ENCODE assay signal across 8 mouse cellular contexts in the genomic region with DNA sequence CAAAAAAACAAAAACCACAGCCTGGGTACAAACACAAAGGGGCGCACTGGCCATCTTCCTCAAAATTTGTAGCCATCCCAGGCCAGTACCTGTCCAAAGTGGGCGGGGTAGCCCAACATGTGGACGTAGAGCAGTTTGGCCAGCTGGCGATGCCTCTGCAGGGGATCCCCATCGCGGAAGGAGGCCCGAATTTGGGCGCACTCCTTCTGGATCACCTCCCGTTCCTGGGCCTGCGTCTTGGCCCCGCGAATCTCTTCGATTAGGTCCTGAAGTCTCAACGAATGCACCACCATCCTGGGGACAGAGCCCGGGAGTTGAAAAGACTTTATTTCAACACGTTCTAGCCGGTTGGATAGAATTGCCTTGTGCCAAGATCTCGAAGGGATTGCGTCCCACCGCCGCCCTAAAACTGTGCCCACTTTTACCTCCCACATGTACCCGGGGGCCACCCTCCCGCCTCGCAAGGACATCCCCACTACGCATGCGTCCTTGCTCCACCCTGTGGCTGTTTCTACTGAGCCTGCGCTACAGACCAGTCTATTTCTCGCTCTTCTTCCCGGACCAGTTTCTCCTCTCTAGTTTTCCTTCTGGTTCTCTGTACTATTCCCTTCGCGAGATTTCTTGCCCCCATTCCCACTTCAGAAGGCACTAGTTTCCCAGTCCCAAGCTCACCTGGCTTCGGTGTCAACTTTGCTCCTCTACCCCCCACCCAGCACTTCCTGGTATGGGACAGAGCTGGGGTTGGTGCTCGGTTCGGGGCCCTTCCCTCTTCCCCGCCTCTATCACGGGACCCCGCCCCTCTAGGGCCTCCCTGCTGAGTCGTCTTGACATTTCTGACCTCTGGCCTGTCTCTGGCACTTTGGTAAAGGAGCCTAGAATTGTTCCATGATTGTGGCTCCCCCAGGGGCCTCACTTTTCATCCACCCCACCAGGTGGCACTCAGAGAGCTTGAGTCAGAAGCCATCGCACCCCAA. TPM values are rescaled to one million over a fixed set of nuclear protein-coding genes. Genes with fewer than 3 reads are reported as not detected.
DNase-seq lines count a peak whose midpoint lies in the region; ATAC-seq and TF ChIP-seq lines count a peak whose summit lies in the region.

A gene (minus strand): TSS at position 758 of the 974 bp plus-strand sequence.

- peak; percentile 22; the same call in 1 of the 2 replicates for TF ChIP-seq CTCF in liver, adult 2 months (IDR thresholded peaks at IDR 0.05; ENCODE audit: low read depth, low read length)

- H3K9me3 ChIP-seq in embryonic facial prominence, embryonic 15.5 days (replicated peaks), result no peaks in the 10 kb centered on the region
- no peaks in the 10 kb centered on the region for H3K9me3 ChIP-seq in kidney, embryonic 14.5 days (ENCODE audit: control insufficient read depth, low read length)

- H3K79me2 ChIP-seq in liver, adult 2 months (ENCODE audit: control insufficient read depth, insufficient read depth, low read length), result no peaks in the 10 kb centered on the region

- H3K9ac ChIP-seq in embryonic facial prominence, embryonic 15.5 days, result peak within 1 kb of the TSS; percentile 52
- H3K9ac ChIP-seq in kidney, embryonic 14.5 days (ENCODE audit: low read depth, low read length), result peak within 1 kb of the TSS; percentile 70
- H3K9ac ChIP-seq in liver, adult 2 months (ENCODE audit: low read depth, low read length), result peak within 1 kb of the TSS; percentile 65

- peak within 1 kb of the TSS; percentile 88 for H3K27ac ChIP-seq in embryonic facial prominence, embryonic 15.5 days (replicated peaks)
- H3K27ac ChIP-seq in kidney, embryonic 14.5 days (ENCODE audit: low read depth, low read length), result peak within 1 kb of the TSS; percentile 76
- H3K27ac ChIP-seq in liver, adult 2 months (replicated peaks; ENCODE audit: insufficient read depth, low read depth, low read length), result peak within 1 kb of the TSS; percentile 64

- ATAC-seq in embryonic facial prominence, embryonic 15.5 days (ENCODE audit: insufficient number of reproducible peaks, low FRiP score, low TSS enrichment, low read depth), result peak; percentile 77
- peak; percentile 54 for ATAC-seq in kidney, embryonic 14.5 days (ENCODE audit: low FRiP score, low TSS enrichment)
- peak; percentile 82 for ATAC-seq in monocyte, adult 5-6 weeks (replicated peaks; ENCODE audit: insufficient number of reproducible peaks, low FRiP score, low TSS enrichment, poor library complexity, severe bottlenecking)

- H3K27me3 ChIP-seq in embryonic facial prominence, embryonic 15.5 days, result peaks cover 16% of the 10 kb centered on the region
- peaks cover 13% of the 10 kb centered on the region for H3K27me3 ChIP-seq in kidney, embryonic 14.5 days (ENCODE audit: control insufficient read depth, insufficient read depth, low read length)
- H3K27me3 ChIP-seq in liver, adult 2 months (ENCODE audit: control insufficient read depth, insufficient read depth, low read length), result no peaks in the 10 kb centered on the region
- no peaks in the 10 kb centered on the region for H3K27me3 ChIP-seq in splenic B cell, adult 2 months (ENCODE audit: control insufficient read depth, insufficient read depth, low read length, poor library complexity, severe bottlenecking)

- H3K4me1 ChIP-seq in embryonic facial prominence, embryonic 15.5 days, result peaks cover 34% of the 10 kb centered on the region
- peaks cover 16% of the 10 kb centered on the region for H3K4me1 ChIP-seq in kidney, embryonic 14.5 days (ENCODE audit: control insufficient read depth, insufficient read depth, low read length)
- H3K4me1 ChIP-seq in liver, adult 2 months (ENCODE audit: control insufficient read depth, insufficient read depth, low read length), result no peaks in the 10 kb centered on the region

- peaks cover 2% of the 10 kb centered on the region; the same call in 1 of the 2 replicates for H3K36me3 ChIP-seq in embryonic facial prominence, embryonic 15.5 days
- no peaks in the 10 kb centered on the region for H3K36me3 ChIP-seq in kidney, embryonic 14.5 days (ENCODE audit: control insufficient read depth, insufficient read depth, low read length)
- no peaks in the 10 kb centered on the region; the same call in 1 of the 2 replicates for H3K36me3 ChIP-seq in liver, adult 2 months (ENCODE audit: control insufficient read depth, insufficient read depth, low read length)
- H3K36me3 ChIP-seq in splenic B cell, adult 2 months (ENCODE audit: control insufficient read depth, insufficient read depth, low read length, poor library complexity, severe bottlenecking), result peaks cover 2% of the 10 kb centered on the region

- peak; percentile 94 for DNase-seq in 416B (ENCODE audit: low read depth)
- DNase-seq in adrenal gland, postnatal 4 days (ENCODE audit: low spot score in 2 of 2), result peak in 1 of 2 experiments; percentile 71
- DNase-seq in heart, adult 9 months (ENCODE audit: low spot score in 2 of 2), result peak; percentile 90
- peak; percentile 70 for DNase-seq in liver, adult 2 months (ENCODE audit: extremely low read depth, low read depth, low spot score)
- DNase-seq in splenic B cell, adult 2 months (ENCODE audit: low read depth, low spot score), result peak; percentile 86

- TF ChIP-seq POLR2A in liver, adult 2 months (IDR thresholded peaks at IDR 0.05; ENCODE audit: extremely low read depth, insufficient read depth, low read length), result no peak

- under 1% methylated on average over 39 of the region's 39 CpGs for WGBS in embryonic facial prominence, embryonic 15.5 days
- WGBS in kidney, embryonic 14.5 days, result under 1% methylated on average over 39 of the region's 39 CpGs
- 2% methylated on average over 39 of the region's 39 CpGs for WGBS in liver, adult 2 months

- H3K4me3 ChIP-seq in embryonic facial prominence, embryonic 15.5 days (replicated peaks), result peak within 1 kb of the TSS; percentile 58
- peak within 1 kb of the TSS; percentile 55 for H3K4me3 ChIP-seq in kidney, embryonic 14.5 days (ENCODE audit: low read length)
- peak within 1 kb of the TSS; percentile 62 for H3K4me3 ChIP-seq in liver, adult 2 months (ENCODE audit: insufficient read depth, low read depth, low read length)

- H3K4me2 ChIP-seq in embryonic facial prominence, embryonic 15.5 days (replicated peaks), result peak within 1 kb of the TSS; percentile 95
- H3K4me2 ChIP-seq in kidney, embryonic 14.5 days (replicated peaks; ENCODE audit: low read depth, low read length), result peak within 1 kb of the TSS; percentile 92

RNA-seq across cellular contexts. Expression of the gene that starts here (rescaled TPM):
- total RNA-seq in adrenal gland, postnatal 4 days (2021), result 10 to 100 TPM; 30.3 to 34.0 TPM
- 25.5 and 29.1 TPM in 2 replicates for polyA plus RNA-seq in embryonic facial prominence, embryonic 15.5 days (2015; fragmentation: Nextera tagmentation; extraction: Ambion mirVana)
- polyA plus RNA-seq in kidney, embryonic 14.5 days (2014; fragmentation: Nextera tagmentation; extraction: Ambion mirVana), result 11.4 and 17.8 TPM in 2 replicates
- total RNA-seq in liver, adult 2 months (2014; rRNA removed), result 4.9 and 5.4 TPM in 2 replicates
- polyA plus RNA-seq in liver, adult 2 months (2012; rRNA removed), result 8.7 and 15.6 TPM in 2 replicates
- 26.9 to 61.0 TPM (median 34.8 TPM) in 3 replicates for total RNA-seq in monocyte, adult 5-6 weeks (2017)
